15 mouse cellular contexts compared by ENCODE assay signal in the genomic region with DNA sequence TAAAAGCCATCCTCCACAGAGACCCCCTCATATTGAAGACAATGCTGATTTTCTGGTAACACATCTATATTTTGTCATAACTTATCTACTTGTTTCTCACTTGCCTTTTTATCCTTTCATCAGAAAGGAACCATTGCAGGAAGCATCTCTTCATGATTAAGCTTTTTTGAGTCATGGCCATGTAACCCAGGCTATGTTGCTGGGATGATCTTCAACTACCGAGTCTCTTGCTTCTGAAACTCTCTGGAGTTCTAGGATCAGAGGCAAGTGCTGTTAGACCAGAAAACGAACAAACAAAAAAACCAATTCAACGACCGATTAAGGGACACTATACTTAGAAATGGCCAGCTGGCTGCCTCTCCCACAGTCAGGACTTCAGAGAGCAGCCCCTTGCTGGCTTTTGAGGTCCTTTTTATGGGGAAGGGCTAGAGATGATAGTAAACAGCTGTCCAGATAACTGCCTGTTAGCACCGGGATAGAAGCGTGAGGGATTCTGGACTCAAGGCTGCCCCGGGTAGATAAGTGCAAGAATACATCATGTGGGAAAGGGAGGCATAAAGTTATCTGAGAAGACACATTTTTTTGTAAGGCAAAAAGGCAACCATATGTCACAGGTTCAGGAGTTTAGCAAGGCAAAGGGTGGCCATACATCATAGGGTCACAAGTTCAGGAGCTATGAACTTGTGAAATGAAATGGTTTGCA. TPM values are rescaled to one million over a fixed set of nuclear protein-coding genes. Genes with fewer than 3 reads are reported as not detected.
A peak's percentile ranks its signal among the peaks of the same experiment; 100 is the strongest.
DNase-seq lines count a peak whose midpoint lies in the region; ATAC-seq and TF ChIP-seq lines count a peak whose summit lies in the region.
"Had no signal": no experiment of that assay in that cellular context is flagged by ENCODE, and none has a peak within 500 bp of the region (broad histone marks: within the 10 kb centered on the region; RNA-seq: fewer than 3 reads in every experiment).

No protein-coding gene starts in this region.

- WGBS in heart, embryonic 15.5 days: 45% methylated on average over 7 of the region's 7 CpGs

- H3K27me3 ChIP-seq in heart, embryonic 15.5 days: no peaks in the 10 kb centered on the region
- no peaks in the 10 kb centered on the region for H3K27me3 ChIP-seq in MEL (ENCODE audit: control insufficient read depth in 1 of 2, insufficient read depth in 2 of 2, low read length in 2 of 2)
- H3K27me3 ChIP-seq: lung, embryonic 15.5 days had no signal

- TF ChIP-seq EP300 in MEL (IDR thresholded peaks at IDR 0.05; ENCODE audit: low read depth in 1 of 2, low read length in 2 of 2): peak; percentile 88 to 96

- no peaks in the 10 kb centered on the region for H3K79me2 ChIP-seq in MEL (ENCODE audit: control insufficient read depth, insufficient read depth, low read length, poor library complexity)

- TF ChIP-seq CTCF in MEL (IDR thresholded peaks at IDR 0.05 in 2 of 3, conservative IDR thresholded peaks at IDR 0.05 in 1 of 3; ENCODE audit: control insufficient read depth in 1 of 3, insufficient read depth in 1 of 3, low read depth in 2 of 3, low read length in 3 of 3, poor library complexity in 1 of 3, severe bottlenecking in 1 of 3): no peak

- H3K4me2 ChIP-seq in heart, embryonic 15.5 days: 0 out of 2 replicates have a peak overlapping the region, but pooled peaks have one; percentile 18
- H3K4me2 ChIP-seq: lung, embryonic 15.5 days had no signal

- TF ChIP-seq POLR2A in MEL (IDR thresholded peaks at IDR 0.05; ENCODE audit: control insufficient read depth in 1 of 2, insufficient read depth in 1 of 2, low read depth in 1 of 2, low read length in 2 of 2, poor library complexity in 1 of 2): peak in 1 of 2 experiments; percentile 61; a peak in 2 of 4 replicates

- no peak for ATAC-seq in heart, embryonic 15.5 days (replicated peaks; ENCODE audit: insufficient number of reproducible peaks, insufficient read depth, low FRiP score, low read depth)
- ATAC-seq in common myeloid progenitor, adult 5-6 weeks (replicated peaks; ENCODE audit: low read depth, poor library complexity, severe bottlenecking): peak; percentile 66
- 0 out of 2 replicates have a peak, but pooled peaks have one; percentile 38 for ATAC-seq in megakaryocyte, adult 5-6 weeks (ENCODE audit: poor library complexity, severe bottlenecking)
- ATAC-seq: CD4-positive, CD25-positive, alpha-beta regulatory T cell, adult 4 months; midbrain, embryonic 16.5 days had no signal

- no peak for DNase-seq in heart, adult 8-10 months (ENCODE audit: low spot score)
- peak; percentile 86 for DNase-seq in MEL (ENCODE audit: low read depth, low spot score)
- DNase-seq in cerebellum, postnatal 4 days (ENCODE audit: low spot score in 2 of 2): no peak
- no peak for DNase-seq in thymus, postnatal 36 days
- DNase-seq: adrenal gland, postnatal 14 days; cerebellum, adult 9-10 months; kidney, adult 11 months had no signal

- no peak overlapping the region for H3K4me3 ChIP-seq in heart, embryonic 15.5 days
- H3K4me3 ChIP-seq in MEL (ENCODE audit: control insufficient read depth in 1 of 2, insufficient read depth in 1 of 2, low read depth in 2 of 2, low read length in 2 of 2): peak overlapping the region; percentile 36 to 45
- H3K4me3 ChIP-seq: lung, embryonic 15.5 days had no signal

- no peaks in the 10 kb centered on the region for H3K9me3 ChIP-seq in heart, embryonic 15.5 days (replicated peaks)
- no peaks in the 10 kb centered on the region for H3K9me3 ChIP-seq in MEL (replicated peaks; ENCODE audit: insufficient read depth, low read length)
- H3K9me3 ChIP-seq: lung, embryonic 15.5 days had no signal

- TF ChIP-seq RAD21 in MEL (IDR thresholded peaks at IDR 0.05; ENCODE audit: low read depth, low read length): no peak

- H3K4me1 ChIP-seq in heart, embryonic 15.5 days (replicated peaks): peaks cover 3% of the 10 kb centered on the region; the same call in 1 of the 2 replicates
- H3K4me1 ChIP-seq in MEL (ENCODE audit: control insufficient read depth in 1 of 2, insufficient read depth in 2 of 2, low read length in 2 of 2): peaks cover 8 to 13% of the 10 kb centered on the region in 2 experiments
- H3K4me1 ChIP-seq: lung, embryonic 15.5 days had no signal

- H3K9ac ChIP-seq in heart, embryonic 15.5 days: no peak overlapping the region
- peak overlapping the region; percentile 42 for H3K9ac ChIP-seq in MEL (ENCODE audit: control insufficient read depth, low read depth, low read length, poor library complexity, severe bottlenecking)
- H3K9ac ChIP-seq: lung, embryonic 15.5 days had no signal

- no peaks in the 10 kb centered on the region for H3K36me3 ChIP-seq in heart, embryonic 15.5 days
- peaks cover 0 to 12% of the 10 kb centered on the region in 2 experiments; a peak in 2 of 4 replicates for H3K36me3 ChIP-seq in MEL (ENCODE audit: control insufficient read depth in 1 of 2, insufficient read depth in 2 of 2, low read length in 2 of 2)
- H3K36me3 ChIP-seq: lung, embryonic 15.5 days had no signal

- peak overlapping the region; percentile 31 for H3K27ac ChIP-seq in heart, embryonic 15.5 days
- peak overlapping the region; percentile 85 for H3K27ac ChIP-seq in MEL (ENCODE audit: control insufficient read depth, low read depth, low read length)
- H3K27ac ChIP-seq: lung, embryonic 15.5 days had no signal

TF ChIP-seq in MEL, 35 proteins besides CTCF, POLR2A, EP300 and RAD21 (continues in another document):
- TF ChIP-seq MYB (IDR thresholded peaks at IDR 0.05; ENCODE audit: low read depth, low read length) (no peak), HCFC1 (IDR thresholded peaks at IDR 0.05; ENCODE audit: low read depth, low read length) (peak; percentile 40; the same call in 1 of the 2 replicates), KAT2A (conservative IDR thresholded peaks at IDR 0.05; ENCODE audit: low read depth, low read length) (no peak), TBP (IDR thresholded peaks at IDR 0.05; ENCODE audit: low read depth, low read length) (0 out of 2 replicates have a peak, but pooled peaks have one; percentile 58), USF1 (IDR thresholded peaks at IDR 0.05; ENCODE audit: low read depth, low read length) (peak; percentile 56; the same call in 1 of the 2 replicates), MYC (IDR thresholded peaks at IDR 0.05; ENCODE audit: low read depth, low read length) (peak; percentile 75; the same call in 1 of the 2 replicates), MAZ (IDR thresholded peaks at IDR 0.05; ENCODE audit: low read depth, low read length) (no peak), ZMIZ1 (IDR thresholded peaks at IDR 0.05; ENCODE audit: low read depth, low read length) (no peak), TAL1 (IDR thresholded peaks at IDR 0.05; ENCODE audit: low read length) (peak; percentile 96), GATA1 (IDR thresholded peaks at IDR 0.05; ENCODE audit: low read depth, low read length) (peak; percentile 95), SIN3A (IDR thresholded peaks at IDR 0.05; ENCODE audit: low read length) (peak; percentile 86), BHLHE40 (IDR thresholded peaks at IDR 0.05; ENCODE audit: borderline replicate concordance, low read depth, low read length) (peak; percentile 94), ETS1 (IDR thresholded peaks at IDR 0.05; ENCODE audit: low read depth, low read length) (peak; percentile 98), NRF1 (IDR thresholded peaks at IDR 0.05; ENCODE audit: insufficient read depth, low read depth, low read length, poor library complexity, severe bottlenecking) (no peak), MAFK (IDR thresholded peaks at IDR 0.05; ENCODE audit: borderline replicate concordance, low read depth, low read length) (0 out of 2 replicates have a peak, but pooled peaks have one; percentile 27), TCF12 (IDR thresholded peaks at IDR 0.05; ENCODE audit: low read depth, low read length) (peak; percentile 98), E2F4 (IDR thresholded peaks at IDR 0.05; ENCODE audit: borderline replicate concordance, low read depth, low read length) (no peak), CHD2 (IDR thresholded peaks at IDR 0.05; ENCODE audit: low read length) (no peak)

RNA-seq across cellular contexts. Expression of gene Msmb, which starts 4.1 kb away (rescaled TPM):
- polyA plus RNA-seq in heart, embryonic 15.5 days (2015; fragmentation: Nextera tagmentation; extraction: Ambion mirVana): not detected in 2 replicates
- not detected for total RNA-seq in heart, adult 8-10 months (2022)
- total RNA-seq in MEL (2012; rRNA removed): not detected in 2 replicates
- polyA plus RNA-seq in MEL (2012; ENCODE audit: insufficient read depth in 1 of 2, insufficient read length in 2 of 2, low read depth in 1 of 2, low replicate concordance in 2 of 2, missing spikeins in 1 of 2): not detected
- total RNA-seq in common myeloid progenitor, adult 5-6 weeks (2017): not detected in 2 replicates
- total RNA-seq in megakaryocyte, adult 5-6 weeks (2015): not detected in 2 replicates
- total RNA-seq in megakaryocyte, adult 5-6 weeks (2017): not detected in 2 replicates
- total RNA-seq: adrenal gland, postnatal 14 days; heart, postnatal 14 days had no signal
- polyA plus RNA-seq: CD4-positive, CD25-positive, alpha-beta regulatory T cell, adult 4 months; lung, embryonic 15.5 days; midbrain, embryonic 16.5 days; neural tube, embryonic 14.5 days had no signal

RNA-seq across cellular contexts. Expression of gene Ncoa4, which starts 13.7 kb away (rescaled TPM):
- polyA plus RNA-seq in heart, embryonic 15.5 days (2015; fragmentation: Nextera tagmentation; extraction: Ambion mirVana): 131 and 154 TPM in 2 replicates
- 100 to 1,000 TPM; 120 to 145 (median 131) TPM for total RNA-seq in heart, adult 8-10 months (2022)
- 64.6 and 67.3 TPM in 2 replicates for total RNA-seq in MEL (2012; rRNA removed)
- 10 to 100 TPM; 54.5 to 57.9 TPM for polyA plus RNA-seq in MEL (2012; ENCODE audit: insufficient read depth in 1 of 2, insufficient read length in 2 of 2, low read depth in 1 of 2, low replicate concordance in 2 of 2, missing spikeins in 1 of 2)
- 136 and 176 TPM in 2 replicates for total RNA-seq in common myeloid progenitor, adult 5-6 weeks (2017)
- 107 and 111 TPM in 2 replicates for total RNA-seq in megakaryocyte, adult 5-6 weeks (2015)
- 93.2 and 110 TPM in 2 replicates for total RNA-seq in megakaryocyte, adult 5-6 weeks (2017)

RNA-seq across cellular contexts. Expression of gene Timm23, which starts 55.7 kb away (rescaled TPM):
- 288 and 312 TPM in 2 replicates for polyA plus RNA-seq in heart, embryonic 15.5 days (2015; fragmentation: Nextera tagmentation; extraction: Ambion mirVana)
- 100 to 1,000 TPM; 216 to 235 (median 228) TPM for total RNA-seq in heart, adult 8-10 months (2022)
- 417 and 425 TPM in 2 replicates for total RNA-seq in MEL (2012; rRNA removed)
- 100 to 1,000 TPM in 1 of 2 experiments, not detected in 1; 431 TPM for polyA plus RNA-seq in MEL (2012; ENCODE audit: insufficient read depth in 1 of 2, insufficient read length in 2 of 2, low read depth in 1 of 2, low replicate concordance in 2 of 2, missing spikeins in 1 of 2)
- total RNA-seq in common myeloid progenitor, adult 5-6 weeks (2017): 160 and 196 TPM in 2 replicates
- 122 and 132 TPM in 2 replicates for total RNA-seq in megakaryocyte, adult 5-6 weeks (2015)
- total RNA-seq in megakaryocyte, adult 5-6 weeks (2017): 88.3 and 104 TPM in 2 replicates

RNA-seq across cellular contexts. Expression of gene Parg, which starts 55.8 kb away (rescaled TPM):
- polyA plus RNA-seq in heart, embryonic 15.5 days (2015; fragmentation: Nextera tagmentation; extraction: Ambion mirVana): 23.6 and 26.6 TPM in 2 replicates
- total RNA-seq in heart, adult 8-10 months (2022): 10 to 100 TPM; 15.4 to 21.4 (median 18.0) TPM
- 43.0 and 43.8 TPM in 2 replicates for total RNA-seq in MEL (2012; rRNA removed)
- 10 to 100 TPM in 1 of 2 experiments, not detected in 1; 32.6 TPM for polyA plus RNA-seq in MEL (2012; ENCODE audit: insufficient read depth in 1 of 2, insufficient read length in 2 of 2, low read depth in 1 of 2, low replicate concordance in 2 of 2, missing spikeins in 1 of 2)
- total RNA-seq in common myeloid progenitor, adult 5-6 weeks (2017): 101 and 118 TPM in 2 replicates
- total RNA-seq in megakaryocyte, adult 5-6 weeks (2015): 34.7 and 37.1 TPM in 2 replicates
- total RNA-seq in megakaryocyte, adult 5-6 weeks (2017): 80.2 and 97.7 TPM in 2 replicates
